Mouse (Mus musculus) retina, adult 2 months (tissue): Measurements from ENCODE around the gene Nat9.

Source experiments
- DNase-seq: peaks from one replicate; pipeline ENCODE4 v3.0.0-alpha.2; 2012; ENCODE audit warnings: low read depth, low spot score

Nat9 gene

GRCm38 (mm10) chr11:115155053-115155634 lies 32.5 kb downstream of the Nat9 start:
- DNase-seq: no peak

GRCm38 (mm10) chr11:115153699-115154292 lies 33.9 kb downstream of the Nat9 start:
- peak; percentile 53 for DNase-seq

- DNase-seq: no peak
Observed at GRCm38 (mm10) chr11:115153088-115153487, 34.6 kb downstream of the Nat9 start.

GRCm38 (mm10) chr11:115151755-115152429 lies 35.8 kb downstream of the Nat9 start:
- DNase-seq: peak; percentile 74

GRCm38 (mm10) chr11:115150741-115151254 lies 36.9 kb downstream of the Nat9 start:
- DNase-seq: no peak

- DNase-seq: no peak
Observed at GRCm38 (mm10) chr11:115147813-115148212, 39.8 kb downstream of the Nat9 start.

- DNase-seq: no peak
Observed at GRCm38 (mm10) chr11:115141970-115142369, 45.7 kb downstream of the Nat9 start.

- DNase-seq: no peak
Observed at GRCm38 (mm10) chr11:115138597-115139262, 48.9 kb downstream of the Nat9 start.

GRCm38 (mm10) chr11:115133800-115134199 lies 53.9 kb downstream of the Nat9 start, which contains the start of gene Cd300lf:
Gene Cd300lf (minus strand): TSS chr11:115133992.
- no peak for DNase-seq
